Mouse (Mus musculus) hematopoietic stem cell, adult 5-6 weeks (primary cell): ENCODE results near the gene Prpf38b. TPM values are rescaled to one million over a fixed set of nuclear protein-coding genes. Genes with fewer than 3 reads are reported as not detected.

Experiments
- ATAC-seq, 2 experiments: fragments of 125-278 bp in 1 of 2; replicated peaks in 1 of 2; 2 replicates each; pipeline ENCODE4 v1.8.0; 2016 to 2017; ENCODE audit warnings: inconsistent platforms in 2 of 2, mild to moderate bottlenecking in 2 of 2, moderate number of reproducible peaks in 2 of 2, low read depth in 1 of 2, moderate TSS enrichment in 1 of 2; ENCODE audit not compliant: low FRiP score in 2 of 2, poor library complexity in 2 of 2, severe bottlenecking in 2 of 2, insufficient read depth in 1 of 2, low TSS enrichment in 1 of 2
- total RNA-seq: library from RNA; stranded (forward); fragments of 172-1452, 232-1000 nt; gene quantifications from 2 replicates; pipeline ENCODE4 v1.2.3, GENCODE M21; 2017

The Prpf38b gene
- 270 and 419 TPM in 2 replicates for total RNA-seq

DNA sequence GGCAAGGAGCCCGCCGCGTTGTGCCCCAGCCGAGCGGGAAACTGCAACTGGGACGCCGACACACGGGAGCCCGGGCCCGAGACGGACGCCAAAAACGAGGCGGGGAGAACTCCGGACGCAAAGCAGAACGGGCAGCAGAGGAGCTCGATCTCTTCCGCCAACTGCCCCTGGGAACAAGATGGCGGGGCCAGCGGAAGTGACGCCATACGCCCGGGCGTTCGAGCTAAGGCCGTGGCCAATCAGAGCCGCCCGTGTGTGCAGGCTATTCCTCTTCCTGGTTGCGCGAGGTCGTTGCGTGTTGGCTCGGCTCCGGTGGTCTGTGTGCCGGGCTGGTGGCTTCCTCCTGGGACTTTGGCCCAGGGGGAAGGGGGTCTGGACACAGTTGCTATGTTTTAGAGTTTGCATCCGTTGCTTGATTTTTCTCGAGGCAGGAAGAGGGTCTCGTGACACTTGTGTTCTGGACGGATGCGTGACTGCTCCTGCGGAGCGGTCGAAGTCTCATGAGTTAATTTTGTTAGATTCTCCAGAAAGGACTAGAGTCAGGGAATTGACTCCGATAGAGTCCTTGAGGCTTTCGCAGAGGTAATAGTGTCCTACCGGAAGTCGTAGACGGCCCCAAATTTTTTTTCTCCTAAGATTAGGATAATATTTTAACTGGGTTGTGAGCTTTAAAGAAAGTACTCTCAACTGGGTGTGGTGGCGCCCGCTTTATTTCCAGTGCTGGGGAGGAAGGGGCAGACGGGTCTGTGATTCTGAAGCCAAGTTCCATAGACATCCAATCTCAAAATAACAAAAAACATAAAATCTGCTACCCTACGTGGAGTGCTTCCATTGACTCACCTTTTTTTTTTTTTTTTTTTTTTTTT, at the start of gene Prpf38b:
Gene Prpf38b, minus strand, starts transcription at position 180 of the 866 bp plus-strand sequence.
- ATAC-seq: peak; percentile 93 to 95

DNA sequence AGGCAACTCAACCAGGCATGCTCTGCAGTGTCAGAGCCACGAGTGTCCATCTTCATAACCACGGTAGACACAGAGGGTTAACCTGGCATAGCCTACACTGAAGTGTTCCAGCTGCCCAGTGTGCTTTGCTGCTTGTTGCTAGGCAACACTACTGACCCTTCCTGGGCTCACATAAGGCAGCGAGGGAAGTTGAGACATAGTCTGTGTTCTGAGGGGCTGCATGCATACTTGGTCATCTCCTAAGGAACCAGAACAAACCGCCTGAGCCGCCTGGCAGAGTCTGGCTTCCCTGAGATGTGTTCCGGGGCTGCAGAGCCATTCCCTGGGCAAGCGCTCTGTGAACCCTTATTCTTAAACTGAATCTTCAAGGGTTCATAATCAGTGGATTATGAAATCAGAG, 49.7 kb upstream of the Prpf38b start:
- no peak for ATAC-seq

- no peak for ATAC-seq
These were observed 48.3 kb upstream of the Prpf38b start for GRCm38 (mm10) chr3:108959680-108960295.

GRCm38 (mm10) chr3:108957976-108958375, 46.4 kb upstream of the Prpf38b start:
- ATAC-seq: no peak

GRCm38 (mm10) chr3:108940996-108941395, 29.5 kb upstream of the Prpf38b start:
- no peak for ATAC-seq

GRCm38 (mm10) chr3:108940001-108940633, 28.6 kb upstream of the Prpf38b start, which contains the start of gene Gm9857:
TSS of gene Gm9857 (minus strand) at chr3:108940445.
- no peak for ATAC-seq

- ATAC-seq: no peak
These were observed 28.0 kb upstream of the Prpf38b start, which contains the start of gene Henmt1 for GRCm38 (mm10) chr3:108939573-108939972. TSS of gene Henmt1 (plus strand) at chr3:108939873.

GRCm38 (mm10) chr3:108938691-108939090, 27.2 kb upstream of the Prpf38b start:
- ATAC-seq: no peak

GRCm38 (mm10) chr3:108933557-108933956, 22.0 kb upstream of the Prpf38b start:
- ATAC-seq: no peak

GRCm38 (mm10) chr3:108926308-108926707, 14.8 kb upstream of the Prpf38b start:
- no peak for ATAC-seq

- no peak for ATAC-seq
These were observed 14.2 kb upstream of the Prpf38b start for GRCm38 (mm10) chr3:108925677-108926076.

DNA sequence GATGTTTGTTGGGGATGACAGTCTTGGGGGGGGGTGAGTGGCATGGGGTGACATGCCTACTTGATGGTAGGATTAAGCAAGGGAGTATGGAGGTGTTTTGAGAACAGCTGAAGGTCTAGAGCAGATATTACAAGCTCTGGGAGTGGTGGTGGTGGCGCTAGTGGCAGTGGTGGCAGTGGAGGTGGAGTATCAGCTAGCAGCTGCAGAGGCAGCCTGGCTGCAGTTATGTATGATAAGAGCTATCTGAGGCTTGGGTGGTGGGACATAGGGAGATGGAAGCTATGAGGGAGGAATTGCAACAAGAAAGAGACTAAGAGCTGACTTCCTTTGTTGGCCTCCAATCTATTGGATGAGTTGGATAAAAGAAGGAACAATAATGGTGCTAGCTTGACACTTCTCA, 10.3 kb upstream of the Prpf38b start:
- ATAC-seq: no peak

- ATAC-seq: no peak
These were observed 9.0 kb upstream of the Prpf38b start for GRCm38 (mm10) chr3:108920442-108921070.

GRCm38 (mm10) chr3:108918852-108919251, 7.3 kb upstream of the Prpf38b start:
- ATAC-seq: no peak

GRCm38 (mm10) chr3:108917986-108918385, 6.5 kb upstream of the Prpf38b start:
- ATAC-seq: no peak

- no peak for ATAC-seq
These were observed 5.3 kb upstream of the Prpf38b start for GRCm38 (mm10) chr3:108916857-108917256.

- no peak for ATAC-seq
These were observed 4.5 kb upstream of the Prpf38b start for GRCm38 (mm10) chr3:108915999-108916398.
